Mouse (Mus musculus) embryonic facial prominence, embryonic 12.5 days (tissue): ENCODE measurements at regions not wholly inside any gene's neighbourhood (a gene's known extent, or its start where the extent isn't known, plus 50 kb on each side); places are given as distances from the start of the nearest gene placed in this dataset. TPM values are rescaled to one million over a fixed set of nuclear protein-coding genes. Genes with fewer than 3 reads are reported as not detected.

ENCODE experiments used
- microRNA-seq: library from miRNA; unstranded; fragments of <30 nt; microRNA quantifications from one replicate; pipeline ENCODE4, GENCODE M21; 2017

Small RNA genes lying in the stretch of these regions (microRNA-seq; reads per million reads assigned to microRNA genes)
- not detected for gene Gm23304
